Mouse (Mus musculus): Measurements from ENCODE around the gene Tmem45b. TPM values are rescaled to one million over a fixed set of nuclear protein-coding genes. Genes with fewer than 3 reads are reported as not detected.

Tmem45b gene
- total and polyA plus RNA-seq, 2 experiments from 2014 or later, result 0.13 TPM; not detected in 1

GRCm38 (mm10) chr9:31444236-31444635 is 20.0 kb downstream of the Tmem45b start:
- no peak for DNase-seq (ENCODE audit: low spot score)
- TF ChIP-seq CTCF (IDR thresholded peaks at IDR 0.05; ENCODE audit: low read depth), result no peak
- no peaks in the 10 kb centered on the region for H3K36me3 ChIP-seq (ENCODE audit: insufficient read depth, low read length)
- H3K27me3 ChIP-seq (ENCODE audit: insufficient read depth, low read length), result no peaks in the 10 kb centered on the region
- H3K9ac ChIP-seq (replicated peaks; ENCODE audit: low read length), result no peak overlapping the region
- H3K27ac ChIP-seq, result no peak overlapping the region
- WGBS, result 81% methylated on average over 8 of the region's 8 CpGs
- H3K4me1 ChIP-seq (ENCODE audit: insufficient read depth, low read length), result no peaks in the 10 kb centered on the region
- H3K4me3 ChIP-seq (ENCODE audit: low read length), result no peak overlapping the region
- no peak overlapping the region for H3K4me2 ChIP-seq (ENCODE audit: low read depth, low read length)
- no peak for ATAC-seq
- no peaks in the 10 kb centered on the region for H3K9me3 ChIP-seq (ENCODE audit: low read length)

DNA sequence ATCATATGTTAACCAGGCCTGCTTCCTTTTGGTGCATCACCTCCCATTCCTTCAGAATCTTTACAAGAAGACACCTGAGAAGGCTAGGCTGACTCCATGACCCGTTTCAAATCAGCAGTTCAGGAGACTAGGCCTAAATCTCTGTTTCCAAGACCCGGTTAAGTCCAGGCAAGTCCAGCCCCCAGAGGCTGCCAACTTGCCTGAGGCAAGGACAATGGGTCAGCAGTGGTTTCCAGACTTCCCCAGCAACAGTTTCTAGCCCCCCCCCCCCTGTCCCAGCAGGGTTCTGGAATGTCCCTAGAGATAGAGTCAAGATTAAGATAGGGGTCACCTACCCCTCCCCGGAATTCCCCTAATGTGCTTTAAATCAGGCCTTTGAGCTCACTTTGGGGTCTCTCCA is 22.8 kb downstream of the Tmem45b start:
- TF ChIP-seq CTCF (IDR thresholded peaks at IDR 0.05; ENCODE audit: low read depth), result no peak
- 84% methylated on average over 3 of the region's 3 CpGs for WGBS
- Histone ChIP-seq H3K4me2 (ENCODE audit: low read depth, low read length) (no peak overlapping the region), H3K4me1 (ENCODE audit: insufficient read depth, low read length) (no peaks in the 10 kb centered on the region), H3K4me3 (ENCODE audit: low read length) (no peak overlapping the region), H3K36me3 (ENCODE audit: insufficient read depth, low read length) (no peaks in the 10 kb centered on the region), H3K27me3 (ENCODE audit: insufficient read depth, low read length) (no peaks in the 10 kb centered on the region), H3K9me3 (ENCODE audit: low read length) (no peaks in the 10 kb centered on the region), H3K27ac (no peak overlapping the region), H3K9ac (replicated peaks; ENCODE audit: low read length) (no peak overlapping the region)
- ATAC-seq, result no peak
- DNase-seq (ENCODE audit: low spot score), result no peak

- ATAC-seq (no peak), DNase-seq (ENCODE audit: low spot score) (no peak)
- Histone ChIP-seq H3K36me3 (ENCODE audit: insufficient read depth, low read length) (no peaks in the 10 kb centered on the region), H3K27ac (no peak overlapping the region), H3K4me3 (ENCODE audit: low read length) (no peak overlapping the region), H3K4me1 (ENCODE audit: insufficient read depth, low read length) (no peaks in the 10 kb centered on the region), H3K27me3 (ENCODE audit: insufficient read depth, low read length) (no peaks in the 10 kb centered on the region), H3K9me3 (ENCODE audit: low read length) (no peaks in the 10 kb centered on the region), H3K4me2 (ENCODE audit: low read depth, low read length) (no peak overlapping the region), H3K9ac (replicated peaks; ENCODE audit: low read length) (no peak overlapping the region)
- WGBS, result 90% methylated on average over 5 of the region's 5 CpGs
- no peak for TF ChIP-seq CTCF (IDR thresholded peaks at IDR 0.05; ENCODE audit: low read depth)
These were observed 23.9 kb downstream of the Tmem45b start for GRCm38 (mm10) chr9:31440366-31440765.

- H3K4me1 ChIP-seq (ENCODE audit: insufficient read depth, low read length), result no peaks in the 10 kb centered on the region
- ATAC-seq, result no peak
- DNase-seq (ENCODE audit: low spot score), result no peak
- H3K9ac ChIP-seq (replicated peaks; ENCODE audit: low read length), result no peak overlapping the region
- 82% methylated on average over 5 of the region's 6 CpGs for WGBS
- no peaks in the 10 kb centered on the region for H3K9me3 ChIP-seq (ENCODE audit: low read length)
- H3K4me3 ChIP-seq (ENCODE audit: low read length), result no peak overlapping the region
- H3K27ac ChIP-seq, result no peak overlapping the region
- H3K36me3 ChIP-seq (ENCODE audit: insufficient read depth, low read length), result no peaks in the 10 kb centered on the region
- no peak overlapping the region for H3K4me2 ChIP-seq (ENCODE audit: low read depth, low read length)
- no peaks in the 10 kb centered on the region for H3K27me3 ChIP-seq (ENCODE audit: insufficient read depth, low read length)
- TF ChIP-seq CTCF (IDR thresholded peaks at IDR 0.05; ENCODE audit: low read depth), result no peak
These were observed 24.9 kb downstream of the Tmem45b start for GRCm38 (mm10) chr9:31439341-31439740.

DNA sequence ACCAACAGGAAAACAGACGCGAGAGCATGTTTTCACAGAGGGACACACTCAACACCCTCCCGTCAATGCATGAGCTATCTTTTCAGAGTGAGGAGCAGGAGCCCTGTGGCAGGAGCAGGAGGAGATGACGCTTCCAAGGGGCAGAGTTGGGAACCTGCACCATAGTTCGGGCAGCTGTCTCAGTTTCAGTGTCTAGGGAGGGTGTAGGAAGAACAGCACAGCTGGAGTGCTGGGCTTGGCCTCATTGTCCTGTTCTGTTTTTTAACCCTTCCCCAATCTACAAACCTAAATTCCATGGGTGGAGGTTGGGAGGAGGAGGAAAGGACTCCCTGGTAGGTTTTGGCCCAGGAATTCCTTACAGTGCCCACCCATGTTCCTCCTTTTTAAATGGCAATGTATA is 25.4 kb downstream of the Tmem45b start:
- Histone ChIP-seq H3K4me1 (ENCODE audit: insufficient read depth, low read length) (no peaks in the 10 kb centered on the region), H3K9ac (replicated peaks; ENCODE audit: low read length) (no peak overlapping the region), H3K36me3 (ENCODE audit: insufficient read depth, low read length) (no peaks in the 10 kb centered on the region), H3K4me2 (ENCODE audit: low read depth, low read length) (no peak overlapping the region), H3K9me3 (ENCODE audit: low read length) (no peaks in the 10 kb centered on the region), H3K4me3 (ENCODE audit: low read length) (no peak overlapping the region), H3K27me3 (ENCODE audit: insufficient read depth, low read length) (no peaks in the 10 kb centered on the region), H3K27ac (no peak overlapping the region)
- ATAC-seq (no peak), DNase-seq (ENCODE audit: low spot score) (no peak)
- no peak for TF ChIP-seq CTCF (IDR thresholded peaks at IDR 0.05; ENCODE audit: low read depth)
- WGBS, result 52% methylated on average over 5 of the region's 5 CpGs

DNA sequence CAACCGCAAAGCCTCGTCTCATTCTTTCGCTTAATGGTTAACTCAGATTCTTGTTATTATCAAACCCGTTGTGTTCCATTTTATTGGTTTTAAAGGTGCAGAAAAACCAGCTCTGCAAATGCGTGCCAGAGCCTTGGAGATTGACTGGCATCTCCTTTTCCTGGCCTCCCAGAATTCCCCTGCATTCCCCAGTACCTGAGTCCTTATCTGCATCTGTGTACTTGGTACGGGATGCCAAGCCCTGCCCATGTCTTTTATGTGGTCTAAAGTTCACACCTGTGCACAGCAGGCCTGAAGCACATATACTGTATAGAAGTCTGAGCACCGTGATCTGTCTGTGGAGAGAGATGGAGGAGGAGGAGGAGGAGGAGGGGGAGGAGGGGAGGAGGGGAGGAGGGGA is 26.4 kb downstream of the Tmem45b start:
- Histone ChIP-seq H3K4me3 (ENCODE audit: low read length) (no peak overlapping the region), H3K4me1 (ENCODE audit: insufficient read depth, low read length) (no peaks in the 10 kb centered on the region), H3K27ac (no peak overlapping the region), H3K36me3 (ENCODE audit: insufficient read depth, low read length) (no peaks in the 10 kb centered on the region), H3K27me3 (ENCODE audit: insufficient read depth, low read length) (no peaks in the 10 kb centered on the region), H3K4me2 (ENCODE audit: low read depth, low read length) (no peak overlapping the region), H3K9ac (replicated peaks; ENCODE audit: low read length) (no peak overlapping the region), H3K9me3 (ENCODE audit: low read length) (no peaks in the 10 kb centered on the region)
- ATAC-seq (no peak), DNase-seq (ENCODE audit: low spot score) (no peak)
- TF ChIP-seq CTCF (IDR thresholded peaks at IDR 0.05; ENCODE audit: low read depth), result no peak
- 87% methylated on average over 7 of the region's 7 CpGs for WGBS

- H3K4me3 ChIP-seq (ENCODE audit: low read length), result no peak overlapping the region
- no peaks in the 10 kb centered on the region for H3K9me3 ChIP-seq (ENCODE audit: low read length)
- no peak overlapping the region for H3K9ac ChIP-seq (replicated peaks; ENCODE audit: low read length)
- DNase-seq (ENCODE audit: low spot score), result no peak
- no peak overlapping the region for H3K27ac ChIP-seq
- no peak for ATAC-seq
- H3K4me1 ChIP-seq (ENCODE audit: insufficient read depth, low read length), result no peaks in the 10 kb centered on the region
- H3K4me2 ChIP-seq (ENCODE audit: low read depth, low read length), result no peak overlapping the region
- H3K36me3 ChIP-seq (ENCODE audit: insufficient read depth, low read length), result no peaks in the 10 kb centered on the region
- TF ChIP-seq CTCF (IDR thresholded peaks at IDR 0.05; ENCODE audit: low read depth), result no peak
- 94% methylated on average over 8 of the region's 8 CpGs for WGBS
- H3K27me3 ChIP-seq (ENCODE audit: insufficient read depth, low read length), result no peaks in the 10 kb centered on the region
These were observed 28.8 kb downstream of the Tmem45b start for GRCm38 (mm10) chr9:31435415-31435814.

All from hindbrain, postnatal 0 days (tissue).